Mouse (Mus musculus): ENCODE results near the gene Bhlha15.
A peak's percentile ranks its signal among the peaks of the same experiment; 100 is the strongest.

The Bhlha15 gene

GRCm38 (mm10) chr5:144189950-144190583, at the start of gene Bhlha15:
Bhlha15 (plus strand) TSS chr5:144190286.
- peak; percentile 37 for DNase-seq (ENCODE audit: low read depth, low spot score)

GRCm38 (mm10) chr5:144143531-144143930, 46.6 kb upstream of the Bhlha15 start:
- DNase-seq (ENCODE audit: low read depth, low spot score) = no peak

DNA sequence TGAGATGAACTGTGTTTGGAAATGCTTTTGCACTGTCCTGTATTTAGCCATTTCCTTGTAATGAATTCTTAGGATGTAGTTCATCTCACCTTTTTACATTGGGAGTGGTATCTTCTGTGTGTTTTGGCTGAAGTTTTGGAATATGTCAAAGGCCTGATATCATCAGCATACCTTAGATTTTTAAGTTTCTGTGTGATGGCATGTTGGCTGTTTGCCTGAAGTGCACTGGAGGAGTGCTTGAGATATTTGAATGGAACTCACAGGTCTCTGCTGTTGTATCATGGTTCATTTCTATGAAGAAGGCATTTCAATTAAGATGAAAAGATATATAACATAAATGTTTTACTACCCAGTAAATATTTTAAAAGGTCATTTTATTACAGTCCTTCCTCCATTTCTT, 43.2 kb upstream of the Bhlha15 start:
- DNase-seq (ENCODE audit: low read depth, low spot score) = no peak

- no peak for DNase-seq (ENCODE audit: low read depth, low spot score)
These were observed 40.6 kb upstream of the Bhlha15 start for GRCm38 (mm10) chr5:144149530-144149929.

DNA sequence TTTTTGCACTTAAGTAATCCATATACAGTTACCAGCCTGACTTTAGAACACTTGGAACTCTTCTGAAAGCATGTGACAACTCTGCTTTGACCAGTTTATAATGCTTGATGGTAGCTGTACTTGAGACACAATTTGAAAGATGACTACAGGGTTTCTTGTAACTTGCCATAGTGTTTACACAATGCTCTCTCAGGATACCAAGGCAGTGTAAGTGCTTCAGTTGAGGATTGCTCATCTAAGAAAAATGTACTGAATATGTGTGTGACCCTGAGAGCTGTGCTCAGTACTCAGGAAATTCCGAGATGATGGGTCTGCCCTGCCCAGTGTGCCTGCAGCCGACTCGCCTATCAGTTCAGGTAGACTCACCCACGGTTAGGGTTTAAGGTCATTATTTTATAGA, 38.8 kb upstream of the Bhlha15 start:
- DNase-seq (ENCODE audit: low read depth, low spot score) = no peak

GRCm38 (mm10) chr5:144154528-144154927, 35.6 kb upstream of the Bhlha15 start:
- peak; percentile 54 for DNase-seq (ENCODE audit: low read depth, low spot score)

DNA sequence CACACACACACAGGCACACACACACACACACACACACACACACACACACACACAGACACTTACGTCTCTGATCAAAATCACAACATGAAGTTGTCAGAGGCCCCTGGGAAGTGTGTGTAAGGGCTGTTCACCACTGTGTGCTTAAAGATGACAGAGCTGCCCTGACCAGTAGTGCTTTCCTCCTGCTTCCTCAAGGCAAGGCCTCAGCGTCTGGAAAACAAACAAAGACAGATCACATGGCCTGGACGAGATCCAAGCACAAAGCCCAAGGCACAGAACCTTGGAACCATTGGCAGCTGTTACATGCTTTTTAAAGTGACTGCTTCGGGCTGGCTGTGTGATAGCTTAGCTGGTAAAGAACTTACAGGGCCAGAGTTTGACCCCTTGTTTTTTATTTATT, 31.5 kb upstream of the Bhlha15 start:
- no peak for DNase-seq (ENCODE audit: low read depth, low spot score)

GRCm38 (mm10) chr5:144159137-144159536, 30.9 kb upstream of the Bhlha15 start:
- no peak for DNase-seq (ENCODE audit: low read depth, low spot score)

DNA sequence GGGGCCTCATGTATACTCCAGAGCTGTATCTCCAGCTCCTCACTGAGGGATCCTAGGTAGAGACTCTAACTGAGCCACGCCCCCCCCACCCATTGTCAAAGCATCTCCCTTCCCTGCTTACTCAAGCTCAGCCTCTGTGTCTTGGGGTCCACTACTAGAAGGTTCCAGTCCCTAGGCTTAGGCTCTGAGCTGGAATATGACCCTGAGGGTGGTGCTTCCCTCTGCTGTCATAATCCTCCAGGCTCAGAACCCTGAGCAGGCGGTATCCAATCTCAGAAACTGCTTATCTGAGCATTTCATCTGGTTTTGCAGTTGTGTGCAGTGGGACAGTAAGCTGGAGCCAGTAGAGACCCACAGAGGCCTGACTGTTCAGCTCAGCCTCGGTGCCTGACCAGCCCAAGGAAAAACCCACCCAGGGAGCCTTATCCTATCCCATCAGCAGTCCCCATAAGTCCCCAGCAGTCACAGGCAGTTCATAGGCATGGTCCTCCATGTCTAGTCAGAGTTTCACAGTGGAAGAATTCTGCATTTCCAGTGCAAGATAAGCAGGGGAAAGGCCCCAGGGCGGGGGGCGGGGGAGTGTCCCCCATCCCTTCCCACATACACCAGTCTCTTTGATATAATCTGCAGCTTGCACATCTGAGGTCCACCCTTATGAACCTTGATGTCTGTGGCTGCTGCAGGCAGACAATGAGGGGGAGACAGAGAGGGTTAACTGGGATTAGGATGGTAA, 27.8 kb upstream of the Bhlha15 start:
- no peak for DNase-seq (ENCODE audit: low read depth, low spot score)

DNA sequence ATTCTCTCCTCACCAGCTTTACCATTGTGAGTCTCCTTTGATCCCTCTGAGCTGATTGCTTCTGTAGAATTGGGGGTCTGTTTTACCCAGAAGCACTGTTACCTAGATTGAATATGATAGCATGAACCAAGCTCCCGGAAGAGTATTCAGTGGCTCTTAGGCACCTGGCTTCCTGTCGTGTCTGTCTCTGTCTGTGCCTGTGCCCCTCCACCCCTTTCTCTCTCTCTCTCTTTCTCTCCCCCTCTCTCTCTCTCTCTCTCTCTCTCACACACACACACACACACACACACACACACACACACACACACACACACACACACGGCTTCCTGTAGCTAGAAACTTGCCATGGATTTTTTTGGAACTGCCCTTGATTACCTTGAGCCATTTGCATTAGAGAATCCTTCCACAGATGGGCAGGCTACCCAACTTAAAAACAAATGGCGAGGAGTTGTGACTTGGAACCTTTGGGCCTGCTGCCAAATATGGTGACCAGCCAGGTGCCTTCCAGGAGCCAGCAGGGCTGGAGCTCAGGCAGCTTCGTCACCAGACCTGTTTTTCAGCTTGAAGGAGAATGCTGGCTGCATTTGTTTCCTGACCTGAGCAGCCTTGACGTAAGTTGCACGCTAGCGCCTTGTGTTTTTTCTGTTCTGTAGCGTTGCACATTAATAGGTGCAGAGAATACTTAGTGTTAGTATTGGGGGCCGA, 27.1 kb upstream of the Bhlha15 start:
- DNase-seq (ENCODE audit: low read depth, low spot score) = no peak

- no peak for DNase-seq (ENCODE audit: low read depth, low spot score)
These were observed 24.3 kb upstream of the Bhlha15 start for GRCm38 (mm10) chr5:144165756-144166155.

DNA sequence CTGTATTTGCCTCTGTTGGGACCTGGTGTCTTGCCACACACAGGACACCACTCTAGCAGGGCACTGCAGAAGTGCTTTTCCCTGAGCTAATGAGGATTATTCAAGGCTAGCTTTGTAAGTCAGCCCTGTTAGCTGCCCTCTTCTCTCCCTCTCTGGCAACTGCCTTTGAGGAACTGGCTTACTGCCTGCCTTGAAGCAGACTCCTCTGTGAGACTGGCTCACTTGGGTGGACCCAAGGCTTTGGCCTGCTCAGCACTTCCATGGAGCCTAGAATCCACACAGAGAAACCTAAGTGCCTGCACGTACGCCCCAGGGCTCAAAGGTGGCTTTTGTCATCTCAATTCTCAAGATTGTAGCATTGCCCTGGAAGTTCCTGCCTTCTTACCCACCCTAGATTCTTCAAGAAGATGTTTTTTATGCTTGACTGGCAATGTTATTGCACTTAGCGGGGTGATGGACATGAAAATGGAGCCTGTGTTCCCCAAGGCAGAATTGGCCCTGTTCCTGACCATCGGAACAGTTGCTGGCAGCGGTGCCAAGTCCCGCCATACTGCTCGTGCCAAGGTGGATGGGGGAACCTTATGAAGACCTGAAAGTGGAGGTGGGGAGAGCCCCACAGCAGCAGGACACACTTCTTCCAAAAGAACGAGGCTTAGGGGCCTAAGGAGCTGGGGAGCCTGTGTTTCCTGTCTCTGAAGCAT, 20.7 kb upstream of the Bhlha15 start:
- DNase-seq (ENCODE audit: low read depth, low spot score) = no peak

DNA sequence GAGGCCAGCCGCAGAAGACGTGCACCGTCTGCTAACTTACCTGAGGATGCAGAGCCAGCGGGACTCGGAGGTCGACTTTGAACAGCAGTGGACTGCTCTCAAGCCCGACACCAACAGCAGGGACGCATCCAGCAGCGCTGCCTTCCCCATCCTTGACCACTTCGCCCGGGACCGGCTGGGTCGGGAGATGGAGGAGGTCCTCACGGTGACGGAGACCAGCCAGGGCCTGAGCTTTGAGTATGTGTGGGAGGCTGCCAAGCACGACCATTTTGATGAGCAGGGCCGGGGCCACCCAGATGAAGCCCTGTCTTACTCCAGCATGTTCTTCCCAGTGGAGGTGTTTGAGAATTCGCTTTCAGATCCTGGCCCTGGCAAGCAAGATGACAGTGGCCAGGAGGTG, 16.4 kb upstream of the Bhlha15 start:
- DNase-seq (ENCODE audit: low read depth, low spot score) = no peak

GRCm38 (mm10) chr5:144178216-144178615, 11.9 kb upstream of the Bhlha15 start:
- no peak for DNase-seq (ENCODE audit: low read depth, low spot score)

DNA sequence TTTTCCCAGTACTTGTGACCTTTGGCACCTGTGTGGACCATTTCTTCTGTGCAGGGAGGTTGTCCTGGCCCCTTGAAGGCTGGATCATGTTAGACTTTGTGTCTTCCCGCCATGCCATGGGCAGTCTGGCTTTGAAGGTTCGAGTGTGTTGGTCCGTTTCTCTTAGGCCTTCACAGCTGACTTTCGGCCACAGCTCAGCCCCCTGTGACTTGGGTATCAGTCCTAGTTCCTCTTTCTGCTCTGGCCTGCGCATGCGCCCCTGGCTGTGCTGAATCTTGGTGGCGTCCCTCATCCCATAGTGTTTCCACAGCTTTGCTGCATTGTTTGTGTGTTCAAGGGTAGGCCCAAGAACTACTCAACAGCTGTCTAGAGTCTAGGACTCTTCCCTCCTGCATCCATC, 8.8 kb upstream of the Bhlha15 start:
- no peak for DNase-seq (ENCODE audit: low read depth, low spot score)

DNA sequence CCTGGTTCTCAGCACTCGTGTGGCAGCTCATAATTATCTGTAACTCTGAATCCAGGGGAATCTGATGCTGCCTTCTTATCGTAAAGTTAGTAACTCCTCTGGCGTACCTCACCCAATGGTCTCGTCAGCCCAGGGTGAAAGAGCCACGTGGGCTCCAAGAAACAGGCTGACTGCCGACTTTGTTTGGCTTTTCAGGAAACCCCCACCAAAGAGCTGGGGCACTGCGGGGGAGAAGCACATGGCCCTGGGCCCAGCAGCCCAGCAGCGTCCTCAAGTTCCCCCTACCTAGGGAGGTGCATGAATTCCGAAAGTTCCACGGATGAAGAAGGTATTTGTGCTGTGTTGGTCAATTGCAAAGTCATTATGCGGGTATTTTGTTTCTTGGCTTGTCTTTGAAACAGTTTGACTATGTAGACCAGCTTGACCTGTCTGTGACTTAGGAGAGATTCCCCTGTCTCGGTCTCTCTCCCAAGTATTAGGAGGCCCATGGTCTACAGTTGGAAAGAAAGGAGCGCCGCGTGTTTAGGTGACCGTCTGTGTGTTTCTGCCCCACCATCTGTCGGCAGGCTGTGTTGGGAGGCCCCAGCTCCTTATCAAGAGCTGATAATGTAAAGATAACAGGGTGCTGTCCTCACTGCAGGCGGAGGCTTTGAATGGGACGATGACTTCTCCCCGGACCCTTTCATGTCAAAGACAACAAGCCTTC, 7.4 kb upstream of the Bhlha15 start:
- no peak for DNase-seq (ENCODE audit: low read depth, low spot score)

GRCm38 (mm10) chr5:144183248-144183559, 6.9 kb upstream of the Bhlha15 start:
- DNase-seq (ENCODE audit: low read depth, low spot score) = no peak

DNA sequence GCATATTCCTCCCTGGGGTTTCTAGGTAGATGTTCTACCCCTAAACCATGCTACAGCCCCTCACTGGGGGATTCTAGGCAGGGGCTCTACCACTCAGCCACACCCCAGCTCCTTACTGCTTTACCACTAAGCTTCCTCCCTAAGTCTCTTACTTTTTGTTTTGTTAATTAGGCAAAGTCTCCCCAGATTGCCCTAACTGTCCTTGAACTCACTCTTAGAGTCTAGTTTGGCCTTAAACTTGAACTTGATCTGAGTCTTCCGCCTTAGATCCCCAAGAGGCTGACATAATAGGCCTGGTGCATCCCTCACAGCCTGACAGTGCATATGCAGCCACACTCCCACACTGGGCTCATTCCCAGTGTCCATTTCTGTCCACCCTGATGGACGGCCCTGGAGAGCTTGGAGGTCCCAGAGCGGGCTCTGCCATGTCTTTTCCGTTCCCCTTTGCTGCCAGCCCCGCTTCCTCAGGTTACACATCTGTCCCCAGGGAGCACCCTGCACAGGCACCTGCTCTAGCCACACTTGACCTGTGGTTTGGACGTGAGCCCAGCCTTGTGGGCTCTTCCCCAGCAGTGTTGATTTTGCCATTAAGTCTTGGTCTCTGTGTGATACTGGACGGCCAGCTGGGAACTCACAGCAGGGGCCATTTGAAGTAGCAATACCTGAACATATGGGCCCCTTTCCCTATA, 6.3 kb upstream of the Bhlha15 start:
- no peak for DNase-seq (ENCODE audit: low read depth, low spot score)

DNA sequence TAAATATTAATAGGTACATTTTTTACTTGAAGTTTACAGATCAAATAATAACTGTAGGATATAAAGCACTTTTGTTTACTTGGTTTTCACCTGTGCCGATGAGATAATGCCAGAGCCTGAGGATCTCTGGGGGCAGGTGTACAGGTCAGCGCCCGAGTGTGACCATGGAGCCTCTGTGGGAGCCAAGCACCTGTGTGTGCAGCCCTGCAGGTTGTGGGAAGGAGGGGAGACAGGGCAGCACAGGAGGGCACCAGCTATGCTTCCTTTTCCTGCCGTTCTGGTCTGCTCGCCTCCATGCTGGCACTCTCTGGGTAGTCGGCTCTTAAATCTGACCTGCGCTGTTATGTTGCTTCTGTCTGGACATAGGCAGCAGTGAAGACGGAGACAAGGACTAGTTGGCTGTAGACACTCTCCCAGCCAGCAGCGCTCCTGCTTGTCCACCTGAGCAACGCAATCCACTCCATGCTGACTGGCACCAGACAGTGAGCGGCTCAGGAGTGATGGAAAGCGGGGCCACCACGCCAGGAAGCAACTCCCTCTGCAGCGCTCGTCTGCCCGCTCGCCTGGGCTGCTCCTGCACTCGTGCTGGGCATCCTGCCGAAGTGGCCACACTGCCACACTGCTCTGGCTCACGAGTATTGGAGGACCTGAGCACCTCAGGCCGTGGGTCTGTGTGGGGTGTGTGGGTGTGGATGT, 5.6 kb upstream of the Bhlha15 start:
- no peak for DNase-seq (ENCODE audit: low read depth, low spot score)

DNA sequence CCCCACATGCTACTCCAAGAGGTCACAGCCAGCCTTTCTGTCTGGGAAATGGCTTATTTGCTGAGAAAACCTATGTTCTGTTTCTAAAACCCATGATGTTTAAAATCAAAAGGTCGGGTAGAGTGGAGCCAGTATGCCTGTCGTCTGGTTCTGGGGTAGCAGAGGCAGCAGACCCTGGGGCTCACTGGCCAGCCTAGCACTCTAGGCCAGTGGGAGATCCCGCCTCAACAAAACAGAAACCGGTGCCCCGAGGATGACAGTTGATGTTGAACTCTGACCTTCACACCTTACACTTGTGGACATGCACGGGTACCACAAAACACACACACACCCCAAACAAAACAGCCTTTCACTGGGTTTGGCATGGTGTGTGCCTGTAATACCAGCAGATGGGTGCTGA, 1.7 kb upstream of the Bhlha15 start:
- no peak for DNase-seq (ENCODE audit: low read depth, low spot score)

DNA sequence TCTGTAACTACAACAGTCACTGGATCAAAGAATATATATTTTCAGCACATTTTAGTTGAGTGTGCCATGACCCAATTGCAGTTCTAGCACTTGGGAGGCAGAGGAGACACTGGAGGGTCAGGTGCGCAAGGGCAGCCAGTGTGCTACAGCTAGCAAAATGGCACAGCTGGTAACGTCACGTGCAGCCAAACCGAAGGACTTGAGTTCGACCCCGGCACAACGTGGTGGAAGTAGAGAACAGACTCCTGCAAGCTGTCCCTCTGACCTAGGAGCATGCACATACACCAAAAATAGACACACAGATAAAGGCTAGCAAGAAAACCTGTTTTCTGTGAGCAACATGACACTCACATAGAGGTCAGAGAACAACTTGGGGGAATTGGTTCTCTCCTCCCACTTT, 759 bp upstream of the Bhlha15 start:
- DNase-seq (ENCODE audit: low read depth, low spot score) = no peak

All from embryo, embryonic 11.5 days (tissue).